Mouse (Mus musculus) testis, adult 2 months (tissue): ENCODE measurements around the gene Npas4.

Source experiments
- CTCF ChIP-seq: fragments of 200-500 bp; IDR thresholded peaks from 2 replicates; pipeline ENCODE4 v1.5.1; 2012; ENCODE audit warnings: low read depth, mild to moderate bottlenecking, inconsistent platforms, low read length, moderate library complexity; ENCODE audit not compliant: control insufficient read depth, insufficient read depth, insufficient replicate concordance
- POLR2A ChIP-seq: fragments of 200-500 bp; IDR thresholded peaks from 2 replicates; pipeline ENCODE4 v1.6.1; 2012; ENCODE audit warnings: low read depth, mild to moderate bottlenecking, inconsistent platforms, low read length, moderate library complexity; ENCODE audit not compliant: control insufficient read depth

- TF ChIP-seq CTCF (no peak), POLR2A (no peak)
These were observed 42.6 kb upstream of the Npas4 start for GRCm38 (mm10) chr19:5032686-5033085.
